Comparison of ENCODE assay signal across 8 mouse cellular contexts in the genomic region with DNA sequence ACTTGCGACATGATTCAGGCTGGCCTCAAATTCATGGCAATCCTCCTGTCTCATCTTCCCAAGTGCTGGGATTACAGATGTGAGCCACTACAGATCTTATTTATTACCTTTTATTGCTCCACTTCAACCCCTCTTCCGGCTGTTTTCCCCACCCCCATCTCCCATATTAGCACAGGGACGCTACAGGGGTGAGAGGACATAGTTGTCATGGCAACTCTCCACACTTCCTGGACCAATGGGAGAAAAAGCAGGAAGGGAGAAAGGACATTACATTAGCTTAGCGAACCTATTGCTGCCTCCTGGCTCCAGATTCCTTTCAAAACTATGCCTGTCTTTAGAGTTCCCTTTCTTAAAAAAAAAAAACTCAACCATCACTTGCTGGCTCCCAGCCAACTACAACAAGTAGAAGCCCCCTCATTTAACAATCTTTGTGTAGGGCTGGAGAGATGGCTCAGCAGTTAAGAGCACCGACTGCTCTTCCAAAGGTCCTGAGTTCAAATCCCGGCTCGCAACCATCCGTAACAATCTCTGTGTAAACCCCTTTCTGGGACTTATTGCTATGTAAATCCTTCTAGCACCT. TPM values are rescaled to one million over a fixed set of nuclear protein-coding genes. Genes with fewer than 3 reads are reported as not detected.
A peak's percentile ranks its signal among the peaks of the same experiment; 100 is the strongest.
DNase-seq lines count a peak whose midpoint lies in the region; ATAC-seq and TF ChIP-seq lines count a peak whose summit lies in the region.

No protein-coding gene starts in this region.

- peaks cover 21% of the 10 kb centered on the region for H3K27me3 ChIP-seq in heart, embryonic 10.5 days (ENCODE audit: insufficient read depth, poor library complexity, severe bottlenecking)
- H3K27me3 ChIP-seq in E14TG2a.4 (ENCODE audit: insufficient read depth, low read length) = peaks cover 6% of the 10 kb centered on the region; the same call in 1 of the 2 replicates
- no peaks in the 10 kb centered on the region for H3K27me3 ChIP-seq in forebrain, embryonic 15.5 days

- 0 out of 2 replicates have a peak, but pooled peaks cover 2% of the 10 kb centered on the region for H3K36me3 ChIP-seq in heart, embryonic 10.5 days
- H3K36me3 ChIP-seq in E14TG2a.4 (ENCODE audit: insufficient read depth, low read length) (no peaks in the 10 kb centered on the region), macrophage (ENCODE audit: inconsistent target) (no peaks in the 10 kb centered on the region)
- H3K36me3 ChIP-seq in forebrain, embryonic 15.5 days = no peaks in the 10 kb centered on the region

- intact Hi-C loops in heart, postnatal 36 days (cut with DNase I) = loop anchor here (2.0 to 5.0 kb wide), 3 partner anchors 100 to 202 kb away; no protein-coding TSS in a partner anchor
- intact Hi-C loops in left cerebral cortex, postnatal 36 days (cut with DNase I) = loop anchor here (2.0 to 5.0 kb wide), 2 partner anchors 140 to 200 kb away; no protein-coding TSS in a partner anchor

- H3K9me3 ChIP-seq in heart, embryonic 10.5 days = no peaks in the 10 kb centered on the region
- no peaks in the 10 kb centered on the region for H3K9me3 ChIP-seq in E14TG2a.4 (ENCODE audit: low read length)
- H3K9me3 ChIP-seq in forebrain, embryonic 15.5 days = no peaks in the 10 kb centered on the region

- WGBS in heart, embryonic 10.5 days = 23% methylated on average over 8 of the region's 8 CpGs
- WGBS in forebrain, embryonic 15.5 days = 18% methylated on average over 8 of the region's 8 CpGs
- WGBS in macrophage (ENCODE audit: missing documents) = 19% methylated on average over 7 of the region's 8 CpGs

- peak overlapping the region; percentile 47 for H3K4me2 ChIP-seq in forebrain, embryonic 15.5 days (replicated peaks)

- 0 out of 2 replicates have a peak, but pooled peaks have one; percentile 14 for ATAC-seq in forebrain, embryonic 15.5 days (replicated peaks)
- no peak for ATAC-seq in inflammation-experienced regulatory T-cells, adult 6 months

- DNase-seq in heart, embryonic 10.5 days (ENCODE audit: low spot score) = no peak
- DNase-seq in heart, postnatal 36 days = no peak
- DNase-seq in spleen, adult 12 weeks (ENCODE audit: low spot score) = no peak
- no peak for DNase-seq in left cerebral cortex, postnatal 36 days (ENCODE audit: low spot score in 2 of 2)

- no peak overlapping the region for H3K27ac ChIP-seq in heart, embryonic 10.5 days
- H3K27ac ChIP-seq in forebrain, embryonic 15.5 days (replicated peaks) = no peak overlapping the region
- no peak overlapping the region for H3K27ac ChIP-seq in macrophage

- H3K4me1 ChIP-seq in heart, embryonic 10.5 days = peaks cover 42% of the 10 kb centered on the region
- peaks cover 73% of the 10 kb centered on the region for H3K4me1 ChIP-seq in E14TG2a.4 (replicated peaks; ENCODE audit: low read depth, low read length)
- H3K4me1 ChIP-seq in forebrain, embryonic 15.5 days = peaks cover 42% of the 10 kb centered on the region

- no peak for TF ChIP-seq CTCF in E14TG2a.4 (conservative IDR thresholded peaks at IDR 0.05; ENCODE audit: low read length)

- no peaks in the 10 kb centered on the region for H3K79me2 ChIP-seq in macrophage (ENCODE audit: inconsistent target)

- peak overlapping the region; percentile 31; the same call in 1 of the 2 replicates for H3K9ac ChIP-seq in forebrain, embryonic 15.5 days (replicated peaks)

- H3K4me3 ChIP-seq in heart, embryonic 10.5 days = peak overlapping the region; percentile 48
- H3K4me3 ChIP-seq in E14TG2a.4 (replicated peaks; ENCODE audit: low read length) (peak overlapping the region; percentile 82), macrophage (ENCODE audit: inconsistent target) (peak overlapping the region; percentile 26)
- H3K4me3 ChIP-seq in forebrain, embryonic 15.5 days = peak overlapping the region; percentile 30

RNA-seq across cellular contexts. Expression of gene Kcnip2, which starts 3.1 kb away (rescaled TPM):
- polyA plus RNA-seq in heart, embryonic 10.5 days (2016; fragmentation: Nextera tagmentation; extraction: Ambion mirVana) = 0.35 and 0.53 TPM in 2 replicates
- total RNA-seq in heart, postnatal 36 days (2021) = 100 to 1,000 TPM; 204 to 236 TPM
- polyA plus RNA-seq in forebrain, embryonic 15.5 days (2015; fragmentation: Nextera tagmentation; extraction: Ambion mirVana) = 8.4 and 9.9 TPM in 2 replicates
- total RNA-seq in macrophage (2018; cell fraction: chromatin; rRNA removed) = 1 to 10 TPM in 10 of 26 experiments, under 1 TPM in 9, not detected in 7; 0.46 to 2.7 (median 1.1) TPM
- under 1 TPM in 1 of 26 experiments, not detected in 25; 0.39 TPM for total RNA-seq in macrophage (2018; cell fraction: cytosol; rRNA removed)
- 1 to 10 TPM in 4 of 26 experiments, under 1 TPM in 17, not detected in 5; 0.23 to 3.8 (median 0.62) TPM for total RNA-seq in macrophage (2018; cell fraction: nucleus; rRNA removed)
- polyA plus RNA-seq in macrophage (2018) = not detected in 3 replicates
- 100 to 1,000 TPM; 134 to 147 TPM for total RNA-seq in left cerebral cortex, postnatal 36 days (2021)
- polyA plus RNA-seq in inflammation-experienced regulatory T-cells, adult 6 months (2017; shearing (Covaris generic)) = 10 to 100 TPM in 2 of 3 experiments, 1 to 10 TPM in 1; 3.4 to 13.9 (median 10.1) TPM

RNA-seq across cellular contexts. Expression of gene Mgea5, which starts 29.1 kb away (rescaled TPM):
- polyA plus RNA-seq in heart, embryonic 10.5 days (2016; fragmentation: Nextera tagmentation; extraction: Ambion mirVana) = 39.6 and 52.5 TPM in 2 replicates
- total RNA-seq in heart, postnatal 36 days (2021) = 10 to 100 TPM; 74.5 to 76.1 TPM
- polyA plus RNA-seq in forebrain, embryonic 15.5 days (2015; fragmentation: Nextera tagmentation; extraction: Ambion mirVana) = 93.6 and 94.5 TPM in 2 replicates
- total RNA-seq in macrophage (2018; cell fraction: chromatin; rRNA removed) = 100 to 1,000 TPM; 370 to 603 (median 505) TPM
- total RNA-seq in macrophage (2018; cell fraction: cytosol; rRNA removed) = 100 to 1,000 TPM in 9 of 26 experiments, 10 to 100 TPM in 17; 77.7 to 118 (median 92.2) TPM
- 100 to 1,000 TPM; 224 to 458 (median 312) TPM for total RNA-seq in macrophage (2018; cell fraction: nucleus; rRNA removed)
- 71.3 to 78.4 TPM (median 71.7 TPM) in 3 replicates for polyA plus RNA-seq in macrophage (2018)
- 100 to 1,000 TPM; 143 to 168 TPM for total RNA-seq in left cerebral cortex, postnatal 36 days (2021)
- polyA plus RNA-seq in inflammation-experienced regulatory T-cells, adult 6 months (2017; shearing (Covaris generic)) = 100 to 1,000 TPM; 124 to 242 (median 205) TPM

Comparison
In these comparisons a context has a peak if more than half of its experiments do, and no peak if none do; other contexts are left out.
1. H3K4me3 ChIP-seq: peak in every context shown above with its lines; median percentile 82 in E14TG2a.4; 48 in heart, embryonic 10.5 days; 30 in forebrain, embryonic 15.5 days; 26 in macrophage.